Mouse (Mus musculus) mature B cell (primary cell): ENCODE data around the gene Nr2f1.

Experiments
- in situ Hi-C: fragments of 300-500 bp; cut with MboI; formaldehyde crosslinking; loops from 2 replicates; pipeline ENCODE4 v1.14.3; 2019

The Nr2f1 gene

GRCm38 (mm10) chr13:78200407-78200806 lies 850 bp upstream of the Nr2f1 start:
- in situ Hi-C loops = no loop called here

GRCm38 (mm10) chr13:78198871-78199641 lies 501 bp downstream of the Nr2f1 start:
- in situ Hi-C loops = no loop called here

DNA sequence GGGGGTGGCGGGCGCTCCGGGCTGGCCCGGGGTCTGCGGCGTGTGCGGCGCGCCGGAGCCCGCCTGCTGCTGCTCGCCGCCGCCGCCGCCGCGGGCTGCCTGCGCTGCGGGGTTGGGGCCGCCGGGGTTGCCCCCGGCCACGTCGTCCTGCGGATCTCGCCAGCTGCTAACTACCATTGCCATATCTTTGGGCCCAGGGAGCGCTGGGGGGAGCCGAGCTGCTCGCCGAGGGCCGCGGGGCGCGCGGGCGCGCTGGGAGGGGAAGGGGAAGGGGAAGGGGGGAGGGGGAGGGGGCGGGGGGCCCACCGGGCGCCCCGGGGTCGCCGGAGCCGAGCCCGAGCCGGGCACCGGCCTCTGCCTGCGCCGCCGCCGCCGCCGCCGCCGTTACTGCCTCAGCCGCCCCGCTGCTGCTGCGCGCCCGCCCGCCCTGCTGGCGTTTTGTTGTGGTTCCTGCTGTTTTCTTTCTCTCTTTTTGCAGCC lies 1.1 kb downstream of the Nr2f1 start:
- in situ Hi-C loops = no loop called here

- in situ Hi-C loops = no loop called here
These were observed 1.7 kb downstream of the Nr2f1 start for GRCm38 (mm10) chr13:78197819-78198390.

GRCm38 (mm10) chr13:78197286-78197818 lies 2.2 kb downstream of the Nr2f1 start:
- in situ Hi-C loops = no loop called here

- in situ Hi-C loops = no loop called here
These were observed 3.2 kb downstream of the Nr2f1 start for GRCm38 (mm10) chr13:78196236-78196796.

DNA sequence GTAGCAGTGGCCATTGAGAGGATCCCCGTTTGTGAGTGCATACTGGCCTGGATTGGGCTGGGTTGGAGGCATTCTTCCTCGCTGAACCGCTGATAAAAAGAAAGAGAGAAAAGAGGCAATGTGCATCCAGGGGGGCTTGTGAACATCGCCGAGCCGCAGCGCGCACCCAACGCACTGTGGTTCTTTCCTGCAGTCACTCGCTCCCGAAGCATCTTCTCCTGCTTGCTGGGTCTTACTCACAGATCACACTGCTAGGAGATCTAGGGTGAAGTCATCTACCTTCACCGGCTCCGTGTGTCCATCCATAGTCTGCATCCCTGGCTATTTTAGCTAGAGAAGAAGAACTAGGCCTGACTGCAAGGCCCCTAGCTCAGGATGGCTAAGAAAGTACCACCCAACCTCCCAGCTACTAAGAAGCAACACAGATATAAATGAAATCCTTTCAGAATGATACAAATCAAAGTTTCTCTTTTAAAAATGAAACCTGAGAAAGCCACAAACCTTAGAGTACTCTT lies 3.9 kb downstream of the Nr2f1 start:
- in situ Hi-C loops = no loop called here

DNA sequence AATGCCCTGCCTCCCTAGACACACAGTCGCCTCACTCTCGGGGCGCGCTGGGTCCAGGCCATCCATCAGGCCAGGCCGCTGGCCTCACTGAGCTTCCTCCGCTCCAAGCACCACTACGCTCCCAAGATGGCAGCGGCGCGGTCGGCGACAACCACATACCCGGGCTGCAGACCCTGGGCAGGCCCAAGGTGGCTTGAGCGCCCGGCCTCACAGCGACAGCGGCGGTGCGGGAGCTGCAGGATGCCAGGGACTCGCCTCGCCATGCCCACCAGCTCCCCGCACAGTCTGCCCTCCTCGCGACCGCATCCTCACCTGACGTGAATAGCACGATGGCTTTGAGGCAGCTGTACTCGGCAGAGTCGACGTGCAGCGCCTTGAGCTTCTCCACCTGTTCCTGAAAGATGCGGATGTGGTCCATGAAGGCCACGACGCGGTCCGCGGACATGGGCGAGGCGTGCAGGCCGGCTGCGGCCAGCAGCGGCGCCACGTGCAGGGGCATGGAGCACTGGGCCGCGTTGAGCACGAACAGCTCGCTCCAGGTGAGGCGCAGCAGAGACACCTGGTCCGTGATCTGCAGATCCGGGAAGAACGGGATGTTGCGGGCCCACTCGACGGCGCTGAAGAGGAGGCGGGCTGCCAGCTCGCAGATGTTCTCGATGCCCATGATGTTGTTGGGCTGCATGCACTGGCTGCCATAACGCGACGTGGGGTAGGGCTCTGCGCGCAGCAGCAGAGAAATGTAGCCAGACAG lies 4.5 kb downstream of the Nr2f1 start:
- in situ Hi-C loops = no loop called here

DNA sequence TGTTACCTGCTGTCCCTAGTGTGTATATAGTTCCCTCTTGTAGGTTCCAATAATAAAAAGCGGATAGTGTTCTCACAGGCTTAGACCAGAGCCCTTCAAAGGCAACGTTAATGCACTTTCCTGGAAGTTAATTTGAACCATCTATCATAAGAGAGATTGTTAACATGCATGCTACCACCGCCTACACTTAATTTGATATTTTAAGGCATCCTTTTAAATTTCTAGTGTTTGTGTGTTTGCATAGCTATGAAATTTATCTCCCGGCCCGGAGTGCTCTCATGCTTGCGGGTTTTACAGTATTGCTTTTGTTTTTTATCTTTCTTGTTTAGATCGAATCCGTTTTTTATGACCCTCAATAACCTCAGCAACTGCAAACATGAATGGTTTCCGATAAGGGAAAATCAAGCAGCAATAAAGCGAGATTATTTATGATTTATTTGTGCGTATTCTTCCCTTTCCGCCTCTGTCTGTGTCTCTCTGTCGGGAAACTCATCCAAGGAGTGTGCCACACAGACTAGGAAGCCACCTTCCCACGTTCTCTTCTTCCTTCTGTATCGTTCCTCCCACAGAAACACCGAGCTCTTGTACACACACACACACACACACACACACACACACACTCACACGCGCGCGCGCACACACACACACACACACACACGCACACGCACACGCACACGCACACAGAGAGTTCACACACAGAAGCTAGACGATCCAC lies 5.3 kb downstream of the Nr2f1 start:
- in situ Hi-C loops = no loop called here

GRCm38 (mm10) chr13:78193211-78193610 lies 6.3 kb downstream of the Nr2f1 start:
- in situ Hi-C loops = no loop called here

- in situ Hi-C loops = no loop called here
These were observed 10.0 kb downstream of the Nr2f1 start for GRCm38 (mm10) chr13:78189586-78189985.

GRCm38 (mm10) chr13:78187833-78188232 lies 11.7 kb downstream of the Nr2f1 start:
- in situ Hi-C loops = no loop called here

DNA sequence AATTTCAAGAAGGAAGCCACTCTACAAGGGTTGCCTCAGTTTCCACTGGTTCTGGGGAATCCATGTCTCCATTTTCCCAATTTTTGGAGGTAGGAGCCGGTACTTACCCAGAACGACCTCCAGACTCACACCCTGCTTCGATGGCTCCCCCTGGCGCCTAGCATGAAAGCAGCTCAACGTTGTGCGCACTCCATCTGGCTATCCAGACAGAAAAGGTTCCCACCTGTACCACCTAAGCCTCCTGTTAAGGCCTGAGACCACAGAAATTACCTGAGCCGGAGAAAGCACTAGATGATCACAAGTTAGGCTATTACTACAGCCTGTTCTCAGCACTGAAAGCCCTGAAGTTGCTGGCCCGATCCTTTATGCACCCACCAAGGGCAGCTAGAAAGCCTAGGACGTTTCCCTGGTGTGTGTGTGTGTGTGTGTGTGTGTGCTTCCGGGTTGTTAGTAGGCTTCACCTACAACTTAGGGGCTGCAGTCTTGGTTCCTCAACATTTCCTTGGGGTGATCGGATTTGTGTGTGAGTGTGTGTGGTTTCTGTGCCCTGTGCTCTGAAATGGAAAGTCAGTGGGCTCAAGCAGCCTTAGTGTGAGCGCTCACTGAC lies 13.1 kb downstream of the Nr2f1 start:
- in situ Hi-C loops = no loop called here

GRCm38 (mm10) chr13:78184786-78185466 lies 14.6 kb downstream of the Nr2f1 start:
- in situ Hi-C loops = no loop called here

- in situ Hi-C loops = no loop called here
These were observed 15.6 kb downstream of the Nr2f1 start for GRCm38 (mm10) chr13:78183986-78184385.

DNA sequence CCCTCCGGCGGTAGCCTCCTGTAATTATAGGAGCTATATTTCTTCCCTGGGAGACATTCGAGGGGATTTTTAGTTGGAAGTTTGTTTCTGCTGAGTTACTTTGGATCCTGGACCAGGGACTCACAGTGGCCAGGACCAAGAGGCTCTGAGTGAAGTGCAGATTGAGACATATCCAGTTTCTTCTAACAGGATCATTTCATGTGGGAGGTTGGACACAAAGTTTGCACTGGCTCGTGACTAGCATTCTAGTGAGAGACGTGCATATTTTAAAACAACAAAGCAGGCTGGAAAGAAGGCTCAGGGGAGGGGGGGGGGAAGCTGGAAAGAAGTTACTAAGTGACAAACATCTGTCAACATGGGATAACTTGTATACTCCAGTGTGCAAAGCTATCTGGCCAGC lies 16.6 kb downstream of the Nr2f1 start:
- in situ Hi-C loops = no loop called here

- in situ Hi-C loops = no loop called here
These were observed 17.5 kb downstream of the Nr2f1 start for GRCm38 (mm10) chr13:78181930-78182558.

DNA sequence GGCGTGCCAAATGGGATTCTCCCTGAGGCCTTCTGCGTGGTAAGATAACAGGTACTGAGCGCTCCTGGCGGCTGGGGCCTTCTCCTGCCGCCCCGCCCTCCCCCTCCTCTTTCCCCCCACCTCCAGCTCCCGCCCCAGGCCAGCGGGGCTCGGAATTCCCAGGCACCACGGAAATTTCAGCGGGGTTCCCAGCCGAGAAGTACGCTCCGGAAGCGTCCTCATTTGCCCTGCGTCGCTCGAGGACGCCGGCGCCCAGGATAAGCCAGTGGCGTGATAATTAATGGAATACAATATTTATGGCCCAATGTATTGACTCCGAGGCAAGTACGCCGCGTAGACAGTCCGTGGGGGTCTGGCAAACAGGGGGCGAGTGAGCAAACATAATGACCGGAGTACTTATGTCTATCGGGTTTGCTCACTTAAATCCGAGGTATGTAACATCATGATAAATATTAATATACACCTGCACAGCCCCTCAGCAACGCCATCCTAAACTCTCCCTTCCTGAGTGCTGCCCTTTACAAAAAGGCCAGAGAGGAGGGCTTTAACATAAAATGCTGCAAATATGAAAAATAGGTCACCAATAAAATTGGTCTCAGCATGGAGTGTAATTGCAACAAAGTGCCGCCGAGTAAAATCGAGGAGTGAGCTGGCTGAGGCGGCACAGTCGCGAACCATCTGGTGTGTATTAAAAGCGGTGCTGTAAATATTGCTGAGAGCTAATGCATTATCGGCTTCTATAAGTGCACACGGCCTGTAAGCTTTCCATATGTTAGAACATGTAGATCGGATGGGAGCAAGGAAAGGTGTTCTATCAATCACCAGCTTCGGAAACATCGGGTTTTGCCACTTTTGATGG lies 18.3 kb downstream of the Nr2f1 start:
- in situ Hi-C loops = no loop called here

GRCm38 (mm10) chr13:78180261-78180660 lies 19.3 kb downstream of the Nr2f1 start:
- in situ Hi-C loops = no loop called here
